Mouse (Mus musculus): Measurements from ENCODE around the gene Slc35a2.
"Not testable (repeated sequence)": the region's sequence is repeated elsewhere in the genome, so short reads cannot be mapped to it uniquely, and the experiment has no call there.

Gene Slc35a2

GRCm38 (mm10) chrX:7909242-7909641 lies 25.4 kb downstream of the Slc35a2 start, which contains the start of gene Gm10490:
Gene Gm10490 (plus strand): TSS chrX:7909542.
- not testable (repeated sequence) for DNase-seq

GRCm38 (mm10) chrX:7910473-7910872 lies 26.6 kb downstream of the Slc35a2 start:
- DNase-seq, result no peak

DNA sequence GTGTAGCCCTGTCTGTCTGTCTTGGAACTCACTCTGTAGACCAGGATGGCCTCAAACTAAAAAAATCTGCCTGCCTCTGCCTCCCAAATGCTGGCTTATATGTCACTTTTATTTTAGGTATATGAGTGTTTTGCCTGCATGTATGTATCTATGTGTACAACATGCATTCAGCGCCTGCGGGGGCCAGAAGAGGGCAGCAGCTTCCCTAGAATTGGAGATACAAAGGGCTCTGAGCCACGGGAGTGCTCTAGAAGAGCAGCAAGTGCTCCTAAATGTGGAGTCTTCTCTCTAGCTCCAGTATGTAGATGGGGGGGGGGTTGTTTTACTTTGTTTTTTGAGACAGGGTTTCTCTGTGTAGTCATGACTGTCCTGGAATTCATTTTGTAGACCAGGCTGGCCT lies 31.8 kb downstream of the Slc35a2 start:
- DNase-seq, result peak; percentile 28

DNA sequence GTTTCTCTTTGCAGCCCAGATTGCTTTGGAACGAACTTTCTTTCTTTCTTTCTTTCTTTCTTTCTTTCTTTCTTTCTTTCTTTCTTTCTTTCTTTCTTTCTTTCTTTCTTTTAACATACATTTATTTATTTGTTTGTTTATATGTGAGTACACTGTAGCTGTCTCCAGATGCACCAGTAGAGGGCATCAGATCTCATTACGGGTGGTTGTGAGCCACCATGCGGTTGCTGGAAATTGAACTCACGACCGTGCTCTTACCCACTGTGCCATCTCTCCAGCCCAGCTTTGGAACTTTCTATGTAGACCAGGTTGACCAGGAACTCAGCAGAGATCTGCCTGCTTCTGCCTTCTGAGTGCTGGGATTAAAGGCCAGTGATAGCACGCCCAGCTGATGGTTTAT lies 34.1 kb downstream of the Slc35a2 start:
- not testable (repeated sequence) for DNase-seq

- DNase-seq, result no peak
These were observed 36.0 kb downstream of the Slc35a2 start, which contains the start of gene Pcsk1n for GRCm38 (mm10) chrX:7919601-7920383. Gene Pcsk1n (plus strand): TSS chrX:7919822.

GRCm38 (mm10) chrX:7922032-7922431 lies 38.2 kb downstream of the Slc35a2 start:
- no peak for DNase-seq

- DNase-seq, result no peak
These were observed 42.4 kb downstream of the Slc35a2 start for GRCm38 (mm10) chrX:7926266-7926665.

DNA sequence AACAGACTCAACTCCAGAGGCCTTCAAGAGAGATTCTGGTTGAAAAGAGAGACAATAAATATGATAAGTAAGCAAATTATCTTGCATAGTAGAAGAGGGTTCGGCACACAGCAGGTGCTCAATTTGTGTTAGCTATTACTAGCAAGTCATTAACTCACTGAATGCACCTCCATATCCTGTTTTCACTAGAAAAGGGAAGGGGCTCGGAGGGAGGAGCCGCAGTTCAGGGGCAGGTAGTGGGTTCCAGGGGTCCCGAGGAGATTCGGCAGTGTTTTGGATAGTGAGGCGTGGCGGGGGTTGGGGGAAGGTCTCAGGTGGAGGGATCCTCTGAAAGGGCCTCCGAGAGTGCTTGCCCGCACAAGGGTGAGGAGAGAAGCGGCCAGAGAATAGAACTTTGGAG lies 43.3 kb downstream of the Slc35a2 start:
- no peak for DNase-seq

- no peak for DNase-seq
These were observed 44.5 kb downstream of the Slc35a2 start, which contains the start of gene Eras for GRCm38 (mm10) chrX:7928270-7928790. Gene Eras (minus strand): TSS chrX:7928607.

GRCm38 (mm10) chrX:7936874-7937273 lies 53.0 kb downstream of the Slc35a2 start:
- no peak for DNase-seq

DNA sequence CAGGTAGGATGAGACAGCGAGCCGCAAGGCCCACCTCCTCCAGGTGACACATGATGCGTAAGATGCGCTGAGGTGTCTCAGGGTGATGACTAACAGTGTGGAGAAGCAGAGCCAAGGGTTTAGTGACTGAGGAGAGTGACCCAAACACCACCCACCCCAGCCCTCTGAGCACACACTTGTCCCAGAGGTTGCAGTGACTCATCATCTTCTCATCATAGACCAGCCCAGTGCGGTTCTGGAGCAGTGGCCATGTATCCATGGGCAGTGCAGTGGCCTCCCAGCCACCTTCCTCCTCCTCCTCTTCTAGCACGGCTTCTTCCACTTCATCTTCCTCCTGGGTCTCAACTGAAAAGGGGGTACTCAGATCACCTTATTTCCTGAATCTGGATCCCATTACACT lies 53.8 kb downstream of the Slc35a2 start:
- DNase-seq, result no peak

All from lung, postnatal 10 days (tissue).